Mouse (Mus musculus) embryonic facial prominence, embryonic 13.5 days (tissue): ENCODE results near the gene Cd300ld2. TPM values are rescaled to one million over a fixed set of nuclear protein-coding genes. Genes with fewer than 3 reads are reported as not detected.
"Not testable (repeated sequence)": the region's sequence is repeated elsewhere in the genome, so short reads cannot be mapped to it uniquely, and the experiment has no call there.

Source experiments
- ATAC-seq: fragments of 200-750 bp; cut with Nextera tagmentation; 2 replicates; pipeline ENCODE4 v1.8.0; 2017; ENCODE audit warnings: low read depth; ENCODE audit not compliant: insufficient number of reproducible peaks, insufficient read depth, low FRiP score, low TSS enrichment
- H3K27ac ChIP-seq: fragments of 300-500 bp; sonication (generic); 2 replicates; pipeline ENCODE4 v1.5.1; 2015; ENCODE audit warnings: moderate library complexity, mild to moderate bottlenecking, inconsistent platforms
- H3K27me3 ChIP-seq: fragments of 300-500 bp; sonication (generic); 2 replicates; pipeline ENCODE4 v1.6.1; 2015; ENCODE audit warnings: mild to moderate bottlenecking, inconsistent platforms
- H3K36me3 ChIP-seq: fragments of 300-500 bp; sonication (generic); 2 replicates; pipeline ENCODE4 v1.6.1; 2015; ENCODE audit warnings: mild to moderate bottlenecking, inconsistent platforms
- H3K4me1 ChIP-seq: fragments of 300-500 bp; sonication (generic); 2 replicates; pipeline ENCODE4 v1.6.1; 2015; ENCODE audit warnings: inconsistent platforms
- H3K4me2 ChIP-seq: fragments of 300-500 bp; sonication (generic); 2 replicates; pipeline ENCODE4 v1.6.1; 2015; ENCODE audit warnings: moderate library complexity, mild to moderate bottlenecking, inconsistent platforms
- H3K4me3 ChIP-seq: fragments of 300-500 bp; sonication (generic); 2 replicates; pipeline ENCODE4 v1.5.1; 2015; ENCODE audit warnings: mild to moderate bottlenecking, inconsistent platforms
- H3K9ac ChIP-seq: fragments of 300-500 bp; sonication (generic); 2 replicates; pipeline ENCODE4 v1.6.1; 2015; ENCODE audit warnings: mild to moderate bottlenecking, inconsistent platforms
- H3K9me3 ChIP-seq: fragments of 300-500 bp; sonication (generic); 2 replicates; pipeline ENCODE4 v1.6.1; 2016; ENCODE audit warnings: inconsistent platforms
- WGBS: fragments of 180-500 bp; shearing (Covaris S2); methylation state at CpG from one replicate; pipeline ENCODE4 v1.1.7; 2015; ENCODE audit warnings: mixed read lengths; 5-methylcytosine and 5-hydroxymethylcytosine counted together
- polyA plus RNA-seq: library from polyadenylated mRNA; unstranded; fragments of >200 nt; fragmentation: Nextera tagmentation; extraction: Ambion mirVana; gene quantifications from 2 replicates; pipeline ENCODE4 v1.2.1, GENCODE M21; 2015

Cd300ld2 gene
- polyA plus RNA-seq: not detected in 2 replicates

GRCm38 (mm10) chr11:115016093-115016492 lies at the start of gene Cd300ld2:
TSS of gene Cd300ld2 (minus strand) at chr11:115016193.
- not testable (repeated sequence) for H3K4me1 ChIP-seq, H3K27ac ChIP-seq, H3K36me3 ChIP-seq, ATAC-seq, H3K9ac ChIP-seq, H3K4me3 ChIP-seq, H3K4me2 ChIP-seq, H3K9me3 ChIP-seq, H3K27me3 ChIP-seq
- WGBS: no CpG with 5 or more reads among the region's 7 CpGs

GRCm38 (mm10) chr11:115062077-115062476 lies 46.1 kb upstream of the Cd300ld2 start, which contains the start of gene Cd300e:
TSS of gene Cd300e (minus strand) at chr11:115062177.
- 26% methylated on average over 5 of the region's 5 CpGs for WGBS
- no peaks in the 10 kb centered on the region for H3K36me3 ChIP-seq

GRCm38 (mm10) chr11:115059797-115060196 lies 43.8 kb upstream of the Cd300ld2 start:
- H3K4me3 ChIP-seq: no peak overlapping the region
- no peak for ATAC-seq
- no peak overlapping the region for H3K27ac ChIP-seq
- no peaks in the 10 kb centered on the region for H3K9me3 ChIP-seq
- H3K4me2 ChIP-seq: no peak overlapping the region
- H3K9ac ChIP-seq: no peak overlapping the region
- H3K4me1 ChIP-seq: no peaks in the 10 kb centered on the region
- H3K27me3 ChIP-seq: no peaks in the 10 kb centered on the region
- WGBS: 68% methylated on average over 2 of the region's 2 CpGs
- H3K36me3 ChIP-seq: no peaks in the 10 kb centered on the region

More at GRCm38 (mm10) chr11:115062077-115062476, 46.1 kb upstream of the Cd300ld2 start, which contains the start of gene Cd300e:
- Histone ChIP-seq H3K4me2 (no peak within 1 kb of the TSS), H3K9ac (no peak within 1 kb of the TSS), H3K9me3 (no peaks in the 10 kb centered on the region), H3K4me3 (no peak within 1 kb of the TSS), H3K4me1 (no peaks in the 10 kb centered on the region), H3K27me3 (no peaks in the 10 kb centered on the region), H3K27ac (no peak within 1 kb of the TSS)
- no peak for ATAC-seq

- no peak overlapping the region for H3K4me3 ChIP-seq
- no peaks in the 10 kb centered on the region for H3K9me3 ChIP-seq
- H3K4me2 ChIP-seq: no peak overlapping the region
- H3K27me3 ChIP-seq: no peaks in the 10 kb centered on the region
- ATAC-seq: no peak
- H3K9ac ChIP-seq: no peak overlapping the region
- 65% methylated on average over 4 of the region's 4 CpGs for WGBS
- H3K27ac ChIP-seq: no peak overlapping the region
- H3K36me3 ChIP-seq: no peaks in the 10 kb centered on the region
- no peaks in the 10 kb centered on the region for H3K4me1 ChIP-seq
Observed at GRCm38 (mm10) chr11:115058701-115059100, 42.7 kb upstream of the Cd300ld2 start.

GRCm38 (mm10) chr11:115054537-115054936 lies 38.5 kb upstream of the Cd300ld2 start:
- no peaks in the 10 kb centered on the region for H3K9me3 ChIP-seq
- ATAC-seq: no peak

GRCm38 (mm10) chr11:115052991-115053390 lies 37.0 kb upstream of the Cd300ld2 start:
- no peak overlapping the region for H3K4me3 ChIP-seq
- ATAC-seq: no peak

More at GRCm38 (mm10) chr11:115054537-115054936, 38.5 kb upstream of the Cd300ld2 start:
- H3K36me3 ChIP-seq: no peaks in the 10 kb centered on the region
- H3K9ac ChIP-seq: no peak overlapping the region
- H3K4me1 ChIP-seq: no peaks in the 10 kb centered on the region
- no peak overlapping the region for H3K27ac ChIP-seq
- H3K4me2 ChIP-seq: no peak overlapping the region
- H3K27me3 ChIP-seq: no peaks in the 10 kb centered on the region
- H3K4me3 ChIP-seq: no peak overlapping the region

GRCm38 (mm10) chr11:115052206-115052605 lies 36.2 kb upstream of the Cd300ld2 start:
- H3K36me3 ChIP-seq: no peaks in the 10 kb centered on the region
- H3K27ac ChIP-seq: no peak overlapping the region
- H3K9ac ChIP-seq: no peak overlapping the region
- H3K27me3 ChIP-seq: no peaks in the 10 kb centered on the region
- WGBS: 3% methylated on average over 9 of the region's 9 CpGs
- no peaks in the 10 kb centered on the region for H3K9me3 ChIP-seq
- no peak overlapping the region for H3K4me2 ChIP-seq
- ATAC-seq: no peak
- H3K4me1 ChIP-seq: no peaks in the 10 kb centered on the region
- no peak overlapping the region for H3K4me3 ChIP-seq

More at GRCm38 (mm10) chr11:115052991-115053390, 37.0 kb upstream of the Cd300ld2 start:
- H3K9ac ChIP-seq: no peak overlapping the region
- no peaks in the 10 kb centered on the region for H3K9me3 ChIP-seq
- no peaks in the 10 kb centered on the region for H3K36me3 ChIP-seq
- no peaks in the 10 kb centered on the region for H3K27me3 ChIP-seq
- 88% methylated on average over 1 of the region's 1 CpGs for WGBS
- H3K27ac ChIP-seq: no peak overlapping the region
- no peak overlapping the region for H3K4me2 ChIP-seq
- H3K4me1 ChIP-seq: no peaks in the 10 kb centered on the region

GRCm38 (mm10) chr11:115049282-115049895 lies 33.4 kb upstream of the Cd300ld2 start:
- WGBS: 47% methylated on average over 3 of the region's 3 CpGs
- no peaks in the 10 kb centered on the region for H3K9me3 ChIP-seq

GRCm38 (mm10) chr11:115048259-115048658 lies 32.3 kb upstream of the Cd300ld2 start, which contains the start of gene Cd300ld3:
TSS of gene Cd300ld3 (minus strand) at chr11:115048409.
- Histone ChIP-seq H3K36me3 (no peaks in the 10 kb centered on the region), H3K4me1 (no peaks in the 10 kb centered on the region), H3K4me3 (no peak within 1 kb of the TSS), H3K27ac (no peak within 1 kb of the TSS), H3K4me2 (no peak within 1 kb of the TSS), H3K27me3 (no peaks in the 10 kb centered on the region), H3K9me3 (no peaks in the 10 kb centered on the region), H3K9ac (no peak within 1 kb of the TSS)
- 71% methylated on average over 2 of the region's 2 CpGs for WGBS
- no peak for ATAC-seq

More at GRCm38 (mm10) chr11:115049282-115049895, 33.4 kb upstream of the Cd300ld2 start:
- no peak overlapping the region for H3K4me3 ChIP-seq
- H3K36me3 ChIP-seq: no peaks in the 10 kb centered on the region
- no peak for ATAC-seq
- H3K4me1 ChIP-seq: no peaks in the 10 kb centered on the region
- H3K27me3 ChIP-seq: no peaks in the 10 kb centered on the region
- H3K27ac ChIP-seq: no peak overlapping the region
- H3K9ac ChIP-seq: no peak overlapping the region
- H3K4me2 ChIP-seq: no peak overlapping the region

- not testable (repeated sequence) for H3K36me3 ChIP-seq, H3K27me3 ChIP-seq, H3K9ac ChIP-seq, H3K4me2 ChIP-seq, H3K27ac ChIP-seq, H3K9me3 ChIP-seq, H3K4me1 ChIP-seq, H3K4me3 ChIP-seq, ATAC-seq
- no CpG with 5 or more reads among the region's 6 CpGs for WGBS
Observed at GRCm38 (mm10) chr11:115037669-115038068, 21.7 kb upstream of the Cd300ld2 start, which contains the start of gene Cd300ld5. TSS of gene Cd300ld5 (minus strand) at chr11:115037769.

- ATAC-seq, H3K27me3 ChIP-seq, H3K36me3 ChIP-seq, H3K4me3 ChIP-seq, H3K27ac ChIP-seq, H3K9me3 ChIP-seq, H3K4me1 ChIP-seq, H3K4me2 ChIP-seq, H3K9ac ChIP-seq: not testable (repeated sequence)
- WGBS: no CpG with 5 or more reads among the region's 6 CpGs
Observed at GRCm38 (mm10) chr11:115026912-115027311, 10.9 kb upstream of the Cd300ld2 start, which contains the start of gene Cd300ld4. TSS of gene Cd300ld4 (minus strand) at chr11:115027012.

- H3K27me3 ChIP-seq: no peaks in the 10 kb centered on the region
- no peak overlapping the region for H3K4me3 ChIP-seq
- no peaks in the 10 kb centered on the region for H3K36me3 ChIP-seq
- no peak overlapping the region for H3K4me2 ChIP-seq
- no peak overlapping the region for H3K27ac ChIP-seq
- no peak for ATAC-seq
- no peaks in the 10 kb centered on the region for H3K9me3 ChIP-seq
- 82% methylated on average over 5 of the region's 5 CpGs for WGBS
- no peak overlapping the region for H3K9ac ChIP-seq
- H3K4me1 ChIP-seq: no peaks in the 10 kb centered on the region
Observed at GRCm38 (mm10) chr11:115004070-115004469, 11.9 kb downstream of the Cd300ld2 start.
